Mouse (Mus musculus) neural tube, embryonic 13.5 days (tissue): ENCODE results near the gene Hmcn1. TPM values are rescaled to one million over a fixed set of nuclear protein-coding genes. Genes with fewer than 3 reads are reported as not detected.

Source experiments
- ATAC-seq: fragments of 200-750 bp; cut with Nextera tagmentation; 2 replicates; pipeline ENCODE4 v1.8.0; 2017; ENCODE audit warnings: low read depth, mild to moderate bottlenecking, moderate TSS enrichment, moderate library complexity
- H3K27ac ChIP-seq: fragments of 300-500 bp; sonication (generic); replicated peaks from 2 replicates; pipeline ENCODE4 v1.5.1; 2015; ENCODE audit warnings: moderate library complexity, mild to moderate bottlenecking, inconsistent platforms
- H3K27me3 ChIP-seq: fragments of 300-500 bp; sonication (generic); 2 replicates; pipeline ENCODE4 v1.6.1; 2015; ENCODE audit warnings: mild to moderate bottlenecking, inconsistent platforms
- H3K36me3 ChIP-seq: fragments of 300-500 bp; sonication (generic); 2 replicates; pipeline ENCODE4 v1.6.1; 2015; ENCODE audit warnings: mild to moderate bottlenecking, inconsistent platforms
- H3K4me1 ChIP-seq: fragments of 300-500 bp; sonication (generic); replicated peaks from 2 replicates; pipeline ENCODE4 v1.6.1; 2015; ENCODE audit warnings: inconsistent platforms
- H3K4me2 ChIP-seq: fragments of 300-500 bp; sonication (generic); 2 replicates; pipeline ENCODE4 v1.6.1; 2015; ENCODE audit warnings: inconsistent platforms, mild to moderate bottlenecking, moderate library complexity
- H3K4me3 ChIP-seq: fragments of 300-500 bp; sonication (generic); 2 replicates; pipeline ENCODE4 v1.5.1; 2015; ENCODE audit warnings: mild to moderate bottlenecking, inconsistent platforms
- H3K9ac ChIP-seq: fragments of 300-500 bp; sonication (generic); 2 replicates; pipeline ENCODE4 v1.6.1; 2015; ENCODE audit warnings: moderate library complexity, mild to moderate bottlenecking, inconsistent platforms
- H3K9me3 ChIP-seq: fragments of 300-500 bp; sonication (generic); 2 replicates; pipeline ENCODE4 v1.6.1; 2016; ENCODE audit warnings: inconsistent platforms
- WGBS: fragments of 180-500 bp; shearing (Covaris S2); methylation state at CpG from one replicate; pipeline ENCODE4 v1.1.7; 2015; 5-methylcytosine and 5-hydroxymethylcytosine counted together
- polyA plus RNA-seq: library from polyadenylated mRNA; unstranded; fragments of >200 nt; fragmentation: Nextera tagmentation; extraction: Ambion mirVana; gene quantifications from 2 replicates; pipeline ENCODE4 v1.2.1, GENCODE M21; 2015

Gene Hmcn1
- polyA plus RNA-seq, 1 experiment from 2014 or later = 2.5 TPM

GRCm38 (mm10) chr1:150535770-150536534 lies 457.3 kb downstream of the Hmcn1 start:
- H3K27me3 ChIP-seq = peaks cover 4% of the 10 kb centered on the region; the same call in 1 of the 2 replicates
- peak overlapping the region; percentile 46 for H3K27ac ChIP-seq
- H3K4me1 ChIP-seq = peaks cover 17% of the 10 kb centered on the region
- WGBS = 21% methylated on average over 16 of the region's 16 CpGs
- ATAC-seq = peak; percentile 81
- H3K36me3 ChIP-seq = no peaks in the 10 kb centered on the region
- peak overlapping the region; percentile 41 for H3K4me2 ChIP-seq
- no peaks in the 10 kb centered on the region for H3K9me3 ChIP-seq
- H3K9ac ChIP-seq = peak overlapping the region; percentile 55; the same call in 1 of the 2 replicates
- H3K4me3 ChIP-seq = 0 out of 2 replicates have a peak overlapping the region, but pooled peaks have one; percentile 8

GRCm38 (mm10) chr1:150534587-150534986 lies 458.6 kb downstream of the Hmcn1 start:
- no peak overlapping the region for H3K9ac ChIP-seq
- ATAC-seq = no peak
- no peaks in the 10 kb centered on the region for H3K9me3 ChIP-seq
- no peak overlapping the region for H3K27ac ChIP-seq
- no peaks in the 10 kb centered on the region for H3K36me3 ChIP-seq
- peaks cover 4% of the 10 kb centered on the region; the same call in 1 of the 2 replicates for H3K27me3 ChIP-seq
- H3K4me1 ChIP-seq = peaks cover 17% of the 10 kb centered on the region
- H3K4me3 ChIP-seq = no peak overlapping the region
- 88% methylated on average over 8 of the region's 8 CpGs for WGBS
- no peak overlapping the region for H3K4me2 ChIP-seq

GRCm38 (mm10) chr1:150513041-150513440 lies 480.2 kb downstream of the Hmcn1 start:
- no peaks in the 10 kb centered on the region for H3K4me1 ChIP-seq
- no peaks in the 10 kb centered on the region for H3K36me3 ChIP-seq
- no peak overlapping the region for H3K9ac ChIP-seq
- H3K9me3 ChIP-seq = no peaks in the 10 kb centered on the region
- H3K27ac ChIP-seq = no peak overlapping the region
- no peak for ATAC-seq
- no peak overlapping the region for H3K4me3 ChIP-seq
- no peaks in the 10 kb centered on the region for H3K27me3 ChIP-seq
- 85% methylated on average over 2 of the region's 2 CpGs for WGBS
- no peak overlapping the region for H3K4me2 ChIP-seq

Other genes starting within 250 kb of the Hmcn1 start
- 0.14 TPM in 1 of 2 replicates, not detected in the other for gene Gm47985, start 189.1 kb upstream of the Hmcn1 start, polyA plus RNA-seq
- not detected in 2 replicates for gene Gm8947, start 198.9 kb upstream of the Hmcn1 start, polyA plus RNA-seq
- gene Gm47995, start 205.0 kb upstream of the Hmcn1 start, polyA plus RNA-seq = not detected in 2 replicates
- not detected in 2 replicates for gene 3110040M04Rik, start 210.7 kb upstream of the Hmcn1 start, polyA plus RNA-seq
- gene Gm47996, start 216.7 kb upstream of the Hmcn1 start, polyA plus RNA-seq = not detected in 2 replicates